Mouse (Mus musculus) liver, embryonic 14.5 days (tissue): Measurements from ENCODE around the gene Rnf19b. TPM values are rescaled to one million over a fixed set of nuclear protein-coding genes. Genes with fewer than 3 reads are reported as not detected.

ENCODE experiments used
- ATAC-seq: fragments of 200-750 bp; cut with Nextera tagmentation; 2 replicates; pipeline ENCODE4 v1.8.0; 2017; ENCODE audit warnings: moderate number of reproducible peaks, mild to moderate bottlenecking, moderate library complexity; ENCODE audit not compliant: insufficient read depth
- DNase-seq, 3 experiments: peaks; one replicate each; pipeline ENCODE4 v3.0.0-alpha.2; 2012 to 2013; ENCODE audit warnings: low read depth in 3 of 3, low spot score in 3 of 3
- H3K27ac ChIP-seq: fragments of 300-500 bp; sonication (generic); 2 replicates; pipeline ENCODE4 v1.5.1; 2014; ENCODE audit warnings: moderate library complexity, mild to moderate bottlenecking, control low read depth, inconsistent platforms
- H3K27me3 ChIP-seq: fragments of 300-500 bp; sonication (generic); 2 replicates; pipeline ENCODE4 v1.6.1; 2014; ENCODE audit warnings: mild to moderate bottlenecking, low read length, moderate library complexity; ENCODE audit not compliant: control insufficient read depth, insufficient read depth
- H3K36me3 ChIP-seq: fragments of 300-500 bp; sonication (generic); replicated peaks from 2 replicates; pipeline ENCODE4 v1.6.1; 2014; ENCODE audit warnings: low read depth; ENCODE audit not compliant: control insufficient read depth, insufficient read depth
- H3K4me1 ChIP-seq, 2 experiments: fragments of 200-500 bp in 1 of 2; fragments of 300-500 bp in 1 of 2; sonication (generic) in 1 of 2; replicated peaks; 2 replicates each; pipeline ENCODE4 v1.6.1; 2012 to 2014; ENCODE audit warnings: antibody characterized with exemption in 1 of 2, inconsistent platforms in 1 of 2, low read length in 1 of 2; ENCODE audit not compliant: control insufficient read depth in 2 of 2, insufficient read depth in 2 of 2
- H3K4me2 ChIP-seq: fragments of 300-500 bp; sonication (generic); 2 replicates; pipeline ENCODE4 v1.6.1; 2014; ENCODE audit warnings: low read depth, mild to moderate bottlenecking, control low read depth, moderate library complexity
- H3K4me3 ChIP-seq, 2 experiments: fragments of 200-500 bp in 1 of 2; fragments of 300-500 bp in 1 of 2; sonication (generic) in 1 of 2; 2 replicates each; pipeline ENCODE4 v1.5.1; 2012 to 2014; ENCODE audit warnings: low read depth in 2 of 2, low read length in 2 of 2, mild to moderate bottlenecking in 2 of 2, control low read depth in 1 of 2, inconsistent platforms in 1 of 2, moderate library complexity in 1 of 2; ENCODE audit not compliant: insufficient read depth in 1 of 2
- H3K9ac ChIP-seq: fragments of 300-500 bp; sonication (generic); replicated peaks from 2 replicates; pipeline ENCODE4 v1.6.1; 2014; ENCODE audit warnings: mild to moderate bottlenecking, control low read depth, moderate library complexity
- H3K9me3 ChIP-seq: fragments of 300-500 bp; sonication (generic); 2 replicates; pipeline ENCODE4 v1.6.1; 2016; ENCODE audit warnings: low read length, mixed read lengths; ENCODE audit not compliant: control insufficient read depth
- CTCF ChIP-seq: IDR thresholded peaks from 2 replicates; pipeline ENCODE4 v1.5.1; 2016; ENCODE audit warnings: antibody characterized with exemption, low read depth, control low read depth
- EP300 ChIP-seq: IDR thresholded peaks from 2 replicates; pipeline ENCODE4 v1.6.1; 2016; ENCODE audit warnings: antibody characterized with exemption, low read depth
- WGBS: fragments of 180-500 bp; shearing (Covaris S2); extraction: QIAGEN DNeasy Blood & Tissue Kit; methylation state at CpG from one replicate; pipeline ENCODE4 v1.1.7; 2014; ENCODE audit not compliant: insufficient replicate concordance; 5-methylcytosine and 5-hydroxymethylcytosine counted together
- polyA plus RNA-seq, 2 experiments: library from polyadenylated mRNA; depleted of rRNA in 1 of 2; stranded (reverse) in 1 of 2; unstranded in 1 of 2; fragments of >200 nt; fragmentation: Nextera tagmentation in 1 of 2; extraction: Ambion mirVana in 1 of 2; gene quantifications; 2 replicates each; pipeline versions ENCODE4 v1.2.1 to v1.2.3; 2012 to 2014

Rnf19b gene
- polyA plus RNA-seq, 2 experiments, result 4.0 to 11.2 TPM

- no peak for DNase-seq
- 57% methylated on average over 7 of the region's 7 CpGs for WGBS
Measured at GRCm38 (mm10) chr4:129097006-129097405, 38.9 kb downstream of the Rnf19b start.

GRCm38 (mm10) chr4:129102133-129102829, 44.2 kb downstream of the Rnf19b start:
- H3K4me3 ChIP-seq, result no peak overlapping the region
- WGBS, result 44% methylated on average over 14 of the region's 14 CpGs
- DNase-seq, result peak in 1 of 3 experiments; percentile 9
- H3K9me3 ChIP-seq, result no peaks in the 10 kb centered on the region
- 0 out of 4 replicates have a peak, but pooled peaks cover 0 to 2% of the 10 kb centered on the region in 2 experiments for H3K4me1 ChIP-seq
- H3K4me2 ChIP-seq, result no peak overlapping the region
- no peak overlapping the region for H3K9ac ChIP-seq
- no peak overlapping the region for H3K27ac ChIP-seq
- H3K36me3 ChIP-seq, result no peaks in the 10 kb centered on the region
- peak; percentile 53 for ATAC-seq
- TF ChIP-seq CTCF (no peak), EP300 (no peak)
- H3K27me3 ChIP-seq, result peaks cover 32% of the 10 kb centered on the region

More at GRCm38 (mm10) chr4:129097006-129097405, 38.9 kb downstream of the Rnf19b start:
- Histone ChIP-seq H3K4me3 (no peak overlapping the region), H3K4me1 (no peaks in the 10 kb centered on the region), H3K9ac (no peak overlapping the region), H3K27me3 (no peaks in the 10 kb centered on the region; the same call in 1 of the 2 replicates), H3K9me3 (no peaks in the 10 kb centered on the region), H3K4me2 (no peak overlapping the region), H3K27ac (no peak overlapping the region), H3K36me3 (no peaks in the 10 kb centered on the region)
- peak; percentile 29 for TF ChIP-seq CTCF
- TF ChIP-seq EP300, result no peak
- no peak for ATAC-seq

- TF ChIP-seq EP300, result no peak
- no peak for TF ChIP-seq CTCF
- 1% methylated on average over 39 of the region's 40 CpGs for WGBS
- Histone ChIP-seq H3K4me3 (peak within 1 kb of the TSS in 1 of 2 experiments; percentile 23; a peak in 2 of 4 replicates), H3K36me3 (no peaks in the 10 kb centered on the region), H3K27me3 (peaks cover 32% of the 10 kb centered on the region), H3K4me2 (peak within 1 kb of the TSS; percentile 45), H3K9ac (no peak within 1 kb of the TSS), H3K4me1 (0 out of 4 replicates have a peak, but pooled peaks cover 0 to 2% of the 10 kb centered on the region in 2 experiments), H3K27ac (no peak within 1 kb of the TSS), H3K9me3 (no peaks in the 10 kb centered on the region)
- DNase-seq (no peak), ATAC-seq (no peak)
Measured at GRCm38 (mm10) chr4:129105356-129105755, 47.3 kb downstream of the Rnf19b start, which contains the start of gene Tmem54. Tmem54 (plus strand) TSS chr4:129105548.

GRCm38 (mm10) chr4:129106073-129106472, 48.0 kb downstream of the Rnf19b start:
- H3K4me3 ChIP-seq, result no peak overlapping the region
- no peaks in the 10 kb centered on the region for H3K9me3 ChIP-seq
- no peak overlapping the region for H3K9ac ChIP-seq
- TF ChIP-seq EP300, result no peak
- WGBS, result 17% methylated on average over 9 of the region's 9 CpGs
- no peak for ATAC-seq
- no peaks in the 10 kb centered on the region for H3K36me3 ChIP-seq
- H3K4me2 ChIP-seq, result no peak overlapping the region
- DNase-seq, result no peak
- peaks cover 32% of the 10 kb centered on the region for H3K27me3 ChIP-seq
- 0 out of 4 replicates have a peak, but pooled peaks cover 0 to 2% of the 10 kb centered on the region in 2 experiments for H3K4me1 ChIP-seq
- no peak overlapping the region for H3K27ac ChIP-seq

- no peak overlapping the region for H3K27ac ChIP-seq
- ATAC-seq (no peak), DNase-seq (no peak)
- no peak overlapping the region for H3K4me3 ChIP-seq
- TF ChIP-seq CTCF, result no peak
- TF ChIP-seq EP300, result no peak
- no peaks in the 10 kb centered on the region for H3K36me3 ChIP-seq
- peaks cover 32% of the 10 kb centered on the region for H3K27me3 ChIP-seq
- H3K4me2 ChIP-seq, result no peak overlapping the region
- 53% methylated on average over 10 of the region's 10 CpGs for WGBS
- H3K4me1 ChIP-seq, result no peaks in the 10 kb centered on the region
- H3K9me3 ChIP-seq, result no peaks in the 10 kb centered on the region
- no peak overlapping the region for H3K9ac ChIP-seq
Measured at GRCm38 (mm10) chr4:129107348-129107899, 49.4 kb downstream of the Rnf19b start.
